Mouse (Mus musculus) splenic B cell, adult 2 months (primary cell): ENCODE data around the gene Tmem125.
"Not testable (repeated sequence)": the region's sequence is repeated elsewhere in the genome, so short reads cannot be mapped to it uniquely, and the experiment has no call there.

Experiments used
- DNase-seq: peaks from one replicate; pipeline ENCODE4 v3.0.0-alpha.2; 2011; ENCODE audit warnings: low read depth, low spot score
- H3K27me3 ChIP-seq: 2 replicates; pipeline ENCODE4 v1.6.1; 2012; ENCODE audit warnings: mild to moderate bottlenecking, low read length, moderate library complexity, mixed read lengths; ENCODE audit not compliant: control insufficient read depth, poor library complexity, insufficient read depth, severe bottlenecking
- H3K36me3 ChIP-seq: 2 replicates; pipeline ENCODE4 v1.6.1; 2012; ENCODE audit warnings: mild to moderate bottlenecking, low read length, moderate library complexity, mixed read lengths; ENCODE audit not compliant: control insufficient read depth, poor library complexity, insufficient read depth, severe bottlenecking

The Tmem125 gene

DNA sequence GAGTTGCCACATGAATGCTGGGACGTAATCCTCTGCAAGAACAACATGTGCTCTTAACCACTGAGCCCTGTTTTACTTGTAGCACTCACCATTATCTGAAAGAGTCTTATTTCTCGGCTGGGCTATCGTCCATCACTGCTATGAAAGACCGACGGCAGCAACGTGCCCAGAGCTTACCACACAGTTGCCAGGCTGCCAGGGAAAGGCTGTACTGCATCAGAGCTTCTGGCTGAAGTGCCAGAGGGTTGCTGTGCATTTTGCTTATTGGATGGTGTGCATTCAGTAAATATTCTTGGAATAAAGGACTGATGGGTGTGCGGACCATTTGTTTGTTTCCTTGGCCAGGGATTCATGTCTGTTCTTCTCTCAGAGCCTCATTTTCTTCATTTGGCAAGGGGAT lies 19.9 kb downstream of the Tmem125 start:
- no peak for DNase-seq
- no peaks in the 10 kb centered on the region for H3K36me3 ChIP-seq
- no peaks in the 10 kb centered on the region for H3K27me3 ChIP-seq

DNA sequence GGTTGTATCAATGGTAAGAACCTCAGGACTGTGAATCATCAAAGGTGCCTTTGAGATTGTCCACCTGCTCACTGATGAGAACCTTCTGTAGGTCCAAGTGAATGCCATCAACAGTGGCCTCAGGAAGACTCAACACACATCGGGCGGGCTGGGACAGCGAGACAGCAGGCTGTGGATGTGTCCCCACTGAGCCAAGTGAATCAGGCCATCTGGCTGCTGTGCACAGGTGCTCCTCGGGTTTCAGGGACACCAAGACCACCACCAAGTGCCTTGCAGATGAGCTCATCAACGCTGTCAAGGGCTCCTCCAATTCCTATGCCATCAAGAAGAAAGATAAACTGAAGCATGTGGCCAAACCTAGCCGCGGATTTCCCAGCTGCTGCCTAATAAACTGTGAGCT lies 21.6 kb downstream of the Tmem125 start:
- Histone ChIP-seq H3K36me3 (no peaks in the 10 kb centered on the region), H3K27me3 (no peaks in the 10 kb centered on the region)
- no peak for DNase-seq

DNA sequence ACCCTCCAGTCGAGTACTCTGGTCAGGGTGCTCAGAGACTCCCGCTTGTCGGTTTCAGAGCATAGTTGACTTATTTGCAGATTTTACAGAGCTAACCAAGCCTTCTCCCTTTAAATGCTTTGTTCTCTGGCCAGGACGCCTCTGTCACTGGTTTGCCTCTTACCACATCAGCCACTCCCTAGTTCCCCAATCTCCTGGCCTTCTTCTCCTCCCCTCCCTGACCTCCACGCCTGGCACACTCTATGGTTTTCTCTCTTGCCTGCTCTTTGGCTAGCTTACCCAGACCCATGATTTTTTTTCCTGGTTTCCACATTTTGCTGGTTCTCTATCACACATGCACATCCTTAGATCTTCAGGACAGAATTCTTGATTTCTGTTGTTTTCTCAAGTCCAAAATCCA lies 25.6 kb downstream of the Tmem125 start:
- Histone ChIP-seq H3K27me3 (no peaks in the 10 kb centered on the region), H3K36me3 (no peaks in the 10 kb centered on the region)
- no peak for DNase-seq

DNA sequence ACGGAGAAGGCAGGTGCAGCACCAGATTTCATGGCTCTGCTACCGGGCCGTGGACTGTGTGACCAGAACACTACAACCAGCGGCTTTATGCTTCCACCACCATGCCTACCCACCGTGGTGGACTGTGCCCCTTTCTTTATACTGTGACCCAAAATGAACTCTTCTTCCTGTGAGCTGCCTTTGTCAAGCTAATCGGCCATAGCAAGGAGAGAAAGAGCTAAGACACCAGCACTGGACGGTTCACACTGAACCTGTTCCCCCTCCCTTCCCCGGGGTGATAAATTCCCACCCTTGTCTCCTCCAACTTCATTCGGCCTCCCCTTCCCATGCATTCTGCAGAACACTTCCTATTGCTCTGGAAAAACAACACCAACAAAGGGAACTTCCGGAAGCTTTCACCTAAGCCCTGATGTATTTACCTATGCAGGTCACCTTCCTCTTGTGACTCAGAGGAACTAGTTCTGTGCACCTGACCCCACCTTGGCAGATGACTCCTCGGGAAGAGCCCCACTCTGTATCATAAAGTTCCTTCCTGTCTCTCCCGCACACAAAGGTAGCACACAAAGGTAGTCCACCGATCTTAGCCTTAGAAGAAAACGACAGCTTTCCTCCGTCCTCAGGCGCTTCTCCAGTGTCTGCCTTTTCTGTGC lies 26.2 kb downstream of the Tmem125 start:
- DNase-seq: no peak
- no peaks in the 10 kb centered on the region for H3K27me3 ChIP-seq

DNA sequence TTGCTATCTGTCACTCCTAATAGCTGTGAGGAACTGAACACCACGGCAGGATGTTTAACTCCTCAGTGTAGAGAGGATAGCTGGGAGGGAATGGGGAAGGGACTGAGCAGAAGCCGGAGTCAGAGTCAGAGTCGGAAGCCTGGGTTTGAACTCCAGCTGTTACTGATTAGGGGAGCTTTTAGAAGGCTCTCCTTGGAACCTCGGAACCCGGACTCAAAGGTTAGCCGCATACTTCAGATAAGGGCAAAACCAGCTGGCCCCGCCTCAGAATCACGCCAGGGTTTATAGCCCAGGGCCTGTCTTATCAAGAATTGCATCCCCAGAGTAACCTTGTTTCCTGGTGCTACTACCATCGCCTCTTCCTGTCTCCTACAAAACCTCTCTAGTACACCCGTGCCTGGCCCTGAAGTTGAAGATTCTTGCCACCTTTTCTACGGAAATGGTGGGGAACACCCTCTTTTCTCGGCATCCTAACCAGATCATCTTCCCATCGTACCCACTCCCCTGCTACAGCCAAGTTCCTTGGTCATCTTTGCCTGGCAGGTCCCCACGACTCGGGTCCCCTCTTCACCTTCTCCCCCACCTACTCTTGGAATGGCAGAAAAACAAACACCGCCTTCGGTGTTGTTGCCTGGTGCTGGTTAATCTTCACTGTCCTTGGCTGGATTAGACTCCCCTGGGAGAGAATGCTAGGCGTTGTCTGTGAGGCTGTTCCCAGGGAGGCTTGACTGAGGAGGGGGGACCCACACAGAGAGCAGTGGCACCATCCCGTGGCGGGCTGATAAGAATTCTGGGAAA lies 26.9 kb downstream of the Tmem125 start:
- Histone ChIP-seq H3K27me3 (no peaks in the 10 kb centered on the region), H3K36me3 (no peaks in the 10 kb centered on the region)
- DNase-seq: no peak

More for the DNA sequence above, 26.2 kb downstream of the Tmem125 start:
- H3K36me3 ChIP-seq: no peaks in the 10 kb centered on the region

DNA sequence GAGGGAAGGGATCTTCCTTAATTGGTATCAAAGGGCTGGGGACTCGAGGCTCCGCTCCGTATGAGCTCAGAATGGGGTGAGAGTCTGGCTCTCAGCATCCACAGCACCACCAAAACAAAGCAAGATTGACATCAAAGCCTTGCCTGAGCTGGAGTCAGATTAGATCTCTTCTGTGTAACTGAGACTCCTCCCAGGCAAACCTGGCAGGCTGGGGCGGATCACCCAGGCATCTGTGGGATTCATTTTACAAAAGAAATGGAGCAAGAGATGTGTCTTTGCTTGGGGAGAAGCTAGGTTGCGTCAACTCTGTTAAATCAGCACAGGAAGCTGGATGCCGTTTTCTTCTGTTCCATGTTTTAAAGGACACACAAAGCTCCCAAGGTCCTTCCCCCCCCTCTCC lies 34.8 kb downstream of the Tmem125 start:
- Histone ChIP-seq H3K36me3 (no peaks in the 10 kb centered on the region), H3K27me3 (no peaks in the 10 kb centered on the region)
- no peak for DNase-seq

DNA sequence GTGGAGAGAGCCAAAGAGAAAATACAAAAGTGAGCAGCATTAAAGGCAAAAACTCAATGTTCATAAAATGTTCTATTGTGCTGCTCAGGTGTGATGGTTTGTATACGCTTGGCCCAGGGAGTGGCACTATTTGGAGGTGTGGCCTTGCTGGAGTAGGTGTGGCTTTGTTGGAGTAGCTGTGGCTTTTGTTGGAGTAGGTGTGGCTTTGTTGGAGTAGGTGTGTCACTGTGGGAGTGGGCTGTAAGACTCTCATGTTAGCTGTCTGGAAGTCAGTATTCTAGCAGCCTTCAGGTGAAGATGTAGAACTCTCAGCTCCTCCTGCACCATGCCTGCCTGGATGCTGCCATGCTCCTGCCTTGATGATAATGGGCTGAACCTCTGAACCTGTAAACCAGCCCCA lies 36.7 kb downstream of the Tmem125 start:
- H3K27me3 ChIP-seq, H3K36me3 ChIP-seq, DNase-seq: not testable (repeated sequence)

DNA sequence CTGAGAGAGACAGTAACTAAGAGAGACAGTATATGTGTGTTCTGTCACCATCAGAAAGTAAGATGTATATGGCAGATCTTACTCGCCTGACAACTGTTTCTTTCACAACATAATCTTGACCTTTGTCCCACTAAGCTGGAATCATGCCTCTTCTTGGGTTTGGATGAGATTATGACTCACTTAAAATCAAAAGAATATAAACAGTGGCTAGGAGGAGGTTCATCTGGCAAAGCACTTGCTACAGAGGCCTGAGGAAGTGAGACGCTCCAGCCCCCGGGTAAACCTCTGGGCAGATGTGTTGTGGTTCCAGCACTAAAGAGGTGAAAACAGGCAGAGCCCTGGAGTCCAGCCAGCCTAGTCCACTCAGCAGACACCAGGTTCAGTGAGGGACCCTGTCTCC lies 38.3 kb downstream of the Tmem125 start:
- H3K36me3 ChIP-seq: no peaks in the 10 kb centered on the region
- no peak for DNase-seq
- no peaks in the 10 kb centered on the region for H3K27me3 ChIP-seq

DNA sequence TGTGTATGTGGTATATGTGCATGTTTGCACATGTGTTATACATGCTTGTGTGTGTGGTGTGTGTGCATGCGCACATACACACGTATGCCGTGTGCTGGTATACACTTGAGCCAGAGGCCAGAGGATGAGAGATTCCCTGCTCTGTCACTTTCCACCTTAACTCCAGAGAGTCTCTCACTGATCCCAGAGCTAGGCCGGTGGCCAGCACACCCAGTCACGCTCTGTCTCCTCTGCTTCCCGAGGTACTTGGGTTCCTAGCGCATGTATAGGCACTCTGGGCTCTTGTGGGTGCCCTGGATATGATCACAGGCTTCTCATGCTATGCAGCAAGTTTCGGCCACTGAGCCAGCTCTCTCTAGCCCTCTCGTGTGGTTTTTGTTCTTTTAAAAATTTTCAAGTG lies 43.1 kb downstream of the Tmem125 start:
- DNase-seq: no peak
- no peaks in the 10 kb centered on the region for H3K27me3 ChIP-seq
- no peaks in the 10 kb centered on the region for H3K36me3 ChIP-seq

DNA sequence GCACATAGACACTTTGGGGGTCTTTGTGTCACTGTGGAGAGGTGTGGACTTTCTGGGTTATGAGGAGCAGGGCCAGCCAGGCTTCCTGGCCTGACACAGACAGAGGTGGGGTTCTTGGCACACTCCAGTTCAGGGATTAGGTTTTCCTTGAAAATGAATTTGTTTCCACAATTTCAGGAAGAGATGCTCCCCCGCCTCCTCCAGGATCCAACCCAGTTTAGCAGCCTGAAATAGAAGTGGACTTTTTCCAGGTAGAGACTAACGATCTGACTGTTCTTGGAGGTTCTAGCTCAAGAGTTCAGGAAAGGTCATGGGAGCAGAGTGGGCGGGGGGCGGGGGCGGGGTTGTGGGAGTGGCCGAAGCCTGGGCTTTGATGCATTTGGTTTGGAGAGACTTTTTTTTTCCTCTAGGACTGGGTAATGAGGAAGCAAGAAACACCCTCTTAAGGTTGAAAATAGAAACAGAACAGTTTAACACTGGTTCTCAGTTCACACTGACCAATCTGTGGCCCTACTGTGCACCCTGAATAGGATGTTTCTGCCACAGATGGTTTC lies 43.6 kb downstream of the Tmem125 start:
- no peak for DNase-seq
- no peaks in the 10 kb centered on the region for H3K36me3 ChIP-seq
- no peaks in the 10 kb centered on the region for H3K27me3 ChIP-seq
